Mouse (Mus musculus): ENCODE data around the gene Gpatch8.

Gene Gpatch8

DNA sequence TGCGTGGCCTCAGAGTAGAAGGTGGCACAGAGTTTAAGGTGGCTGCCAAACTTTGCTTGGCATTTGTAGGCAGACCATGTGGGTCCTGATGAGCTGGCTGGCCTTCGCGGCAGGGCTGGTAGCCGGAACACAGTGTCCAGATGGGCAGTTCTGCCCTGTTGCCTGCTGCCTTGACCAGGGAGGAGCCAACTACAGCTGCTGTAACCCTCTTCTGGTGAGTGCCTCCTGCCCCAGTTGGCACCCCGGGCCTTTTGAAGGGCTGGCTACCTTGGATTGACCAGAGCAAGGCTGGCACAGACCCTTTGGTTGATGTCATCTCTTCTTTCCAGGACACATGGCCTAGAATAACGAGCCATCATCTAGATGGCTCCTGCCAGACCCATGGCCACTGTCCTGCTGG, 123.3 kb downstream of the Gpatch8 start:
- Histone ChIP-seq H3K36me3 (ENCODE audit: control insufficient read depth, insufficient read depth, low read length, poor library complexity, severe bottlenecking) (peaks cover 4% of the 10 kb centered on the region), H3K27me3 (ENCODE audit: control insufficient read depth, insufficient read depth, low read length, poor library complexity, severe bottlenecking) (no peaks in the 10 kb centered on the region)
- DNase-seq (ENCODE audit: low read depth, low spot score), result no peak

DNA sequence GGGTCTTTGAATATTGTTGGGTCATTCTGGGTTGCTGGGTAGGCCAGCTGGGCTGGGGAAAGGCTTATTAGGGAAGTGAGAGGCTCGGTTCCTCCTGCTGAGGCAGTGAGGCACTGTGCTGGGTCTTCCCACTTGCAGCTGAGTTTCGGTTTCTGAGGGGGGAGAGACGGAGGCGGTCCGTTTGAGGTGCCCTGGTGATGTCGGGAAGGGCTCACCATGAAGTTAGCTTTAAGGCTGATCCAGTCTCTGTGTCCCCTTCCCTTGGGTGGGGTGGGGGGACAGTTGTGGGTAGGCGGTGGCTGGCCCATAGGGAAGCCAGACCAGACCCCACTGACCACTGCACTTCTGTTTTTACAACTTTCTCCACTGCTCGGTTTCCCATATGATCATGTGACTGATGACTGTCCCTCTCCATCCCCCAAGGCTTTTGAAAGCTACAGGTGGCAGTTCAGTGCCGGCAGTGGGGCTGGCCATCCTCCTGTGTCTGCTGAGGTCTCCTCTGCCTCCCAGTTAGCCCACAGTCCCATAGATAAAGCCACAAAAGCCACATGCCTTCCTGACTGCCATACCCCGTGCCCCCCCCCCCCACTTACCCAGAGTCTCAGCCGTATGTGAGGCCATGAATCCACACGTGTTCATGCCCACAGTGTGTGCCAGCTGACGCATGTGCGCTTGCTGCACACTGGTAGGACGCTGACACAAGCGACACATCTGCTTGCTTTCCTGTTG, 123.9 kb downstream of the Gpatch8 start:
- no peaks in the 10 kb centered on the region for H3K27me3 ChIP-seq (ENCODE audit: control insufficient read depth, insufficient read depth, low read length, poor library complexity, severe bottlenecking)
- H3K36me3 ChIP-seq (ENCODE audit: control insufficient read depth, insufficient read depth, low read length, poor library complexity, severe bottlenecking), result peaks cover 4% of the 10 kb centered on the region
- DNase-seq (ENCODE audit: low read depth, low spot score), result peak; percentile 92

- no peaks in the 10 kb centered on the region for H3K27me3 ChIP-seq (ENCODE audit: control insufficient read depth, insufficient read depth, low read length, poor library complexity, severe bottlenecking)
- no peak for DNase-seq (ENCODE audit: low read depth, low spot score)
- H3K36me3 ChIP-seq (ENCODE audit: control insufficient read depth, insufficient read depth, low read length, poor library complexity, severe bottlenecking), result peaks cover 4% of the 10 kb centered on the region
Observed at GRCm38 (mm10) chr11:102431728-102432114, 124.5 kb downstream of the Gpatch8 start.

DNA sequence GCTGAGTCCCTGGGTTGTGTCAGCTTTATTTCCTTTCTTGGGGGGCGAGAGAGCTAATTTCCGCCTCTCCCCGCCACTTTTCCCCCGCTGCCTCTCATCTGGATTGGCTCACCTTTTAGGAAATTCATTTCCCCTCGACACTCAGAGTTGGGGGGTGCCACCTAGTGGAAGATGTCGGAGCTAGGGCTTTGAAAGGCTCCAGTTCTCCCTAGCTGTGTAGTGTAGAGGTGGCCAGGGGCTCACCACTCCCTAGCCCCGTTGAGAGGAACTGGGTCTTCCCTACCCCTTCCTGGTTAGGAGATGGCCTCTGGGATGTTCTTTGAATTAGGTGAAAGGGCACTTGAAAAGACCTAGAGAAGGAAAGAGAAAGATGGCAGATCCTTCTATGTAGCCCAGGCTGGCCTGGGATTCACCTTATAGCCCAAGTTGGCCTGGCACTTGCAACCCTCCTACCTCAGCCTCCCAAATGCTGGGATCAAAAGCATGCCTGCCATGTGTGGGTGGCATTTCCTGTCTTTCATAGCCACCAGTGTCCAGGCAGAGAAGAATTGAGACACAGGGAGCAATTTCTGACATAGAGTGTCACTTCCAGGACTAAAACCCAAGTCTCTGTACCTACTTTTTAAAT, 125.1 kb downstream of the Gpatch8 start:
- peaks cover 4% of the 10 kb centered on the region for H3K36me3 ChIP-seq (ENCODE audit: control insufficient read depth, insufficient read depth, low read length, poor library complexity, severe bottlenecking)
- no peaks in the 10 kb centered on the region for H3K27me3 ChIP-seq (ENCODE audit: control insufficient read depth, insufficient read depth, low read length, poor library complexity, severe bottlenecking)

DNA sequence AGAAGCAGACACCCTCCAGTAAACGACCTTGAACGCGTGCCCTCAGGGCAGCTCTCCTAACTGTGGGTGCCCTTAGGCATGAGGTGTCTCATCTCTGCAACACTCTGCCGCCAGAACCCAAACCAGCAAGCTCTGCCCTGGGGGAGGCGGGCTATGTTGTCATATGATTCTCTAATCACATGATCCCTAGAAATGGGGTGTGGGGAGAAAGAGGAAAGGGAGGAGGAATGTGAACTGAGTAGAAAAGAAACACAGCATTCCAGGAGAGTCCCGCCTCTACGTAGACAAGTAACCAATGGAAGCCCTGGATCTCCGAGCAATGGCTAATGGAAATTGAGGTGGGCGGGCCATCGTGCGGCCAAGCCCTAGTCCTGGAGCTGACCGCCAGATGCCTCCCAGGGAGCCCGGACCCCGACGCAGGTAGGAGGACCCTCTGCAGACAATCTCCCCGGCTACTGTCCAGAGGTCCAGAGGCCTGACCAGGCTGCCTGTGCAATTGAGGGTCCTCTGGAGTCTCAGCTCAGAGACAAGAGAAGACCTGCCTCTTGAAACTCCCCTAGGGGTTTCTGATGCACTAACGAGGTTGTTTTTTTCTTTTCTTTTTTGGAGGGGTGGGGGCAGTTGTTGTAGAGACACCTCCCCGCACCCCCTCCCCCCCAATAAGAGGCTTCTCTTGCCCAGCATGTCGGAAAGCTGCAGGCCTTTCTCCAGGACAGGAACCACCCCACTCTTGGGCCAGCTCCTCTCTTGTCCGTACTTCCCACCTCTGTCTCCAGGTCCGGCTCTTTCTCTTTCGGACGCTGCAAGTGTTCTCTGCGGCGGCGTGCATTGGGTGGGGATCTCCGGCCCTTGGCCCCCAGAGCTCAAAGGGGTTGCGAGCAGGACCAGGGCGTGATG, 125.8 kb downstream of the Gpatch8 start, which contains the start of gene Grn:
Gene Grn (plus strand): TSS at position 195 of the 897 bp plus-strand sequence.
- Histone ChIP-seq H3K36me3 (ENCODE audit: control insufficient read depth, insufficient read depth, low read length, poor library complexity, severe bottlenecking) (peaks cover under 1% of the 10 kb centered on the region; the same call in 1 of the 2 replicates), H3K27me3 (ENCODE audit: control insufficient read depth, insufficient read depth, low read length, poor library complexity, severe bottlenecking) (no peaks in the 10 kb centered on the region)
- peak; percentile 78 for DNase-seq (ENCODE audit: low read depth, low spot score)

More for the DNA sequence above, 125.1 kb downstream of the Gpatch8 start:
- peak; percentile 79 for DNase-seq (ENCODE audit: low read depth, low spot score)

- DNase-seq (ENCODE audit: low read depth, low spot score), result no peak
- H3K36me3 ChIP-seq (ENCODE audit: control insufficient read depth, insufficient read depth, low read length, poor library complexity, severe bottlenecking), result no peaks in the 10 kb centered on the region
- no peaks in the 10 kb centered on the region for H3K27me3 ChIP-seq (ENCODE audit: control insufficient read depth, insufficient read depth, low read length, poor library complexity, severe bottlenecking)
Observed at GRCm38 (mm10) chr11:102429551-102429950, 126.6 kb downstream of the Gpatch8 start.

GRCm38 (mm10) chr11:102428981-102429540, 127.1 kb downstream of the Gpatch8 start:
- Histone ChIP-seq H3K36me3 (ENCODE audit: control insufficient read depth, insufficient read depth, low read length, poor library complexity, severe bottlenecking) (no peaks in the 10 kb centered on the region), H3K27me3 (ENCODE audit: control insufficient read depth, insufficient read depth, low read length, poor library complexity, severe bottlenecking) (no peaks in the 10 kb centered on the region)
- DNase-seq (ENCODE audit: low read depth, low spot score), result no peak
